18 mouse cellular contexts compared by ENCODE assay signal in genomic region chr11:78140665-78141064, GRCm38 (mm10).
"Had no signal": no experiment of that assay in that cellular context is flagged by ENCODE, and none has a peak within 500 bp of the region (broad histone marks: within the 10 kb centered on the region; RNA-seq: fewer than 3 reads in every experiment).

No protein-coding gene starts in this region.

- ATAC-seq: intestine, embryonic 15.5 days; lung, postnatal 0 days had no signal

- H3K9me3 ChIP-seq: intestine, embryonic 15.5 days; limb, embryonic 10.5 days; limb, embryonic 13.5 days; megakaryocyte, embryonic 14.5 days; midbrain, embryonic 10.5 days had no signal

- H3K27ac ChIP-seq: intestine, embryonic 15.5 days; limb, embryonic 10.5 days; limb, embryonic 13.5 days; macrophage; midbrain, embryonic 10.5 days; stomach, postnatal 0 days had no signal

- H3K4me3 ChIP-seq: intestine, embryonic 15.5 days; limb, embryonic 10.5 days; limb, embryonic 13.5 days; megakaryocyte, embryonic 14.5 days; midbrain, embryonic 10.5 days had no signal

- H3K4me1 ChIP-seq: intestine, embryonic 15.5 days; limb, embryonic 10.5 days; limb, embryonic 13.5 days had no signal

- H3K27me3 ChIP-seq: intestine, embryonic 15.5 days; limb, embryonic 13.5 days; megakaryocyte, embryonic 14.5 days had no signal

- H3K9ac ChIP-seq: intestine, embryonic 15.5 days; limb, embryonic 13.5 days; lung, embryonic 14.5 days had no signal

- DNase-seq: kidney, adult 11 months; kidney, adult 8-10 months; kidney, postnatal 14 days; kidney, postnatal 4 days; lung, embryonic 14.5 days; midbrain, embryonic 14.5 days; right cerebral cortex, adult 18-20 months; right cerebral cortex, postnatal 14 days; right cerebral cortex, postnatal 4 days; thymus, postnatal 25 days had no signal

- H3K4me2 ChIP-seq: intestine, embryonic 15.5 days; limb, embryonic 13.5 days; lung, embryonic 14.5 days had no signal
